Mouse (Mus musculus) cerebellum, adult 8-10 months (tissue): Measurements from ENCODE around the gene Plekhd1.

ENCODE experiments used
- DNase-seq: peaks from one replicate; pipeline ENCODE4 v3.0.0; 2022

The Plekhd1 gene

GRCm38 (mm10) chr12:80701332-80701731 is 8.9 kb downstream of the Plekhd1 start:
- no peak for DNase-seq

GRCm38 (mm10) chr12:80706208-80706914 is 14.0 kb downstream of the Plekhd1 start:
- DNase-seq: no peak

DNA sequence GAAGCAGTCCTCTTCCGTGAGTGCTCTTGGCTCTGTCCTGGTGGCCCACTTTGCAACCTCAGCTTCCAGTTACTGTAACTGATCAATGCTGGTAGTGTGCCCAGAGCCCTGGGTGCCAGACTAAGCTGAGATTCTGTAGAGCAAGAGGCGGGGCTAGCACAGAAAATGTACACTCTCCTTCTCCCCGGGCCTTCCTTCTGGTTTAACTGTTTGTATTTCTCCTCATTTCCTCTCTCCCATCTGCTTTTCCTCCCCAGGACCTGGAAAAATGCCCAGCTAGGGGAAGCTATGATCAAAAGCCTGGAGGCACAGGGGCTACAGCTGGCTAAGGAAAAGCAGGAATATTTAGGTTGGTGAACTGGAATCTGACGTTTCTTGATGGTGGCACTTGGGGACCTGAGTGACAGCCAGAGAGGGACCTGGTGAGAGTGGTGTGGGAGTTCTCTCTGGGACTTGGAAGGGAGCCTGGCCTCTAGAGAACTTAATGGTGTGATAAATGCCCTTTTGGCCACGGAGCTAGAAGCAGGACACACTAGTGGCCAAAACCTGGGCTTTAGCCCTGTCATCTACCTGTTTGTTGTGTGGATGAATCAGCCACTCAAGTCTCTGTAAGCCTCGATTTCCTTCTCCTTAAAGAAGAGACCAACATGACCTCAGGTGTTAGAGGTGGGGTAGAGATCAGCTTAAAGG is 14.7 kb downstream of the Plekhd1 start:
- DNase-seq: peak; percentile 37

DNA sequence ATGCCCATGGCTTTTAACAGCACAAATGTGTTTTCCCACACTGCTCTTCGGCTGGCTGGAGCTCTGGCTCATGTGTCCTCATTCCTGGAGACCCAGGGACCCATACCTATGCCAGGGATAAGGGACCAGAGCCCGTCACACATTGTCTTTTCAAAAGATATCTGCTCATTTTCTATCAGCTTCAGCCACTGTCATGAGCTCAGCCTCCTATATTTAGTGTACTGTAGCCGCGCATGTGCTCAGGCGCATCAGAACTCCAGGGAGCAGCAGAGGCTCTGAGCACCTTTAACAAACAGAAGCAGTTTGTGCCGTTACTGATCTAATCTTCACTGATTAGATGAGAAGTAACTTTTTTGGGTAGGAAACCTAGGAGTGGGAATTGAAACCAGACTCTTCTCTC is 23.5 kb downstream of the Plekhd1 start:
- DNase-seq: no peak

GRCm38 (mm10) chr12:80719141-80719540 is 26.8 kb downstream of the Plekhd1 start:
- no peak for DNase-seq

DNA sequence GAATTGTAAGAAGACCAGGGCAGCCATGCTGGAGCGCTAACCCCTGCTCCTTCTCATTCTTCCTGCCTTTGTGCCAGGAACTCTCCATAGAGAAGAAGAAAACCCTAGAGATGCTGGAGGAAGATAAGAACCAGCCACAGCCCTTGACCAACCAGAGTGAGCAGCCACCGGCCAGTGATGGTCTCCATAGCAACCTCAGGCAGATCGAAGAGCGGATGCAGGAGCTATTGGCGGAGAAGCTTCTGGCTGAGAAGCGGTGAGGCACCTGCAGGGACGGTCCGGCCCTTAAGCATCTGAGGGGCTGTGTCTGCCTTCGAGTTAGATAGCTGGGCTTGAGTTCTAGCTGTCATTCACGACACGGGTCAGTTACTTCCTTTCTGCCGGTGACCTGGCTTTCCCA is 28.1 kb downstream of the Plekhd1 start:
- no peak for DNase-seq

DNA sequence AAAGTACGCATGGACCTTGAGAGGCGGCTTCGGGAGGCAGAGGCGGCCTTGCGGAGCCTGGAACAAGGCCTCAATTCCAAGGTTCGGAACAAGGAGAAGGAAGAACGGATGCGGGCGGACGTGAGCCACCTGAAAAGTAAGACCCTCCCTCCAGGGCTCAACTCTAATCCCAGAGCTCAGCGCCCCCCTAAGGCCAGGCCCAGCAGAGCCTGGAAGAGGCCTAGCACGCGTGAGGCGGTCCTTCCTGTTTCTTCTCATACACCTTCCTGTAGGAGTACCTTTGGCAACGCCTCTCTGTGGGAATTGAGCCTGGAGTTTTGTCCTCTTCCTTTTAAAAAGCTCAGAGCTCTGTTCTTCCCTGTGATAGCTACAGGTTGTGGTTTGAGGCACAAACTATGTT is 29.1 kb downstream of the Plekhd1 start:
- DNase-seq: no peak

DNA sequence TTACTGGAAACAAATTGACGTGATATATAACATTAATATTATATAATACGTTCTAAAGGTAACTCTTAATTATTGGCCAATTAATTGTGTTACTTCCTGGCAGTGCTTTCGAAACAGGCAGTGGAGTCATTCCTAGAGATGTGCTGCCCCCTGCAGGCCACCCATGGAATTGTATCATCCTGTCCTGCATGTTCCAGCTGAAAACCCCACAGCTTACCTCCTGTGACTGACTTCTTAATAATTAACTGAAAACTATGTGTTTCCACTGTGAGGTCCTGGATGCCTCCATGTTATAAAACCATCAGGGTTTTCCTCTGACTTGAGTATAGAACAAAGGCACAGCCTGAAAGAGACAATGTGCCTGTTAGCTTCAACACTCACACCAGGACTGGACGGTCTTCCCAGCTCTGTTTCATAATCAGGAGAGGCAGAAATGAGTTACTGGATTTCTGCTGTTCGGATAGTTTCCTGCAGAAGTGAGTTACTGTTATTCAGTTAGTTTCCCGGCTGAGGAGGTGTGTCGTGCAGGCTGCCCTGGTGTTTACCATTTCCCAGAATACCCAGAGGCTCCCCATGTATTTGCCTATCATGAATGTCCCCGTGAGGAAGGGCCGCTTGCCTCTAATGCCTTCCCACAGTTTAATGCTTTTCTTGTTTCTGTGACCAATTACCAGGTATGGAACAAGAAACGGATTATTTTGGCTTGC is 32.6 kb downstream of the Plekhd1 start:
- peak; percentile 82 for DNase-seq

GRCm38 (mm10) chr12:80728207-80728606 is 35.8 kb downstream of the Plekhd1 start:
- no peak for DNase-seq

DNA sequence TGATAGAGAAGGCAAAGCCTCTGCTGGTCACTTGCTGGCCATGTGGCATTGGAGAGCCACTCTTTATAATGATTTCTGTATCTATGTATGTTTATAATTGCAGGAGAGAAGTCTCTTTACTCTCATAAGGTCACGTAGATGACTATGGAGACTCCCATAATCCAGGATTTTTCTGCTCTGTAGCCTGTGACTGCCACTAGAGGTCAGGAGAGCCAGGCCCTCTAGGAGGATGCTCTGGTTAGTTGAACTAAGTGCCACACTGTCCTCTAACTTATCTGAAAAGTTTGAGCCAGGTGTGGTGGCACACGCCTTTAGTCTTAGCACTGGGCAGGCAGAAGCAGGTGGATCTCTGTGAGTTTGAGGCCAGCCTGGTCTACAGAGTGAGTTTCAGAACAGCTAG is 36.4 kb downstream of the Plekhd1 start:
- DNase-seq: no peak

DNA sequence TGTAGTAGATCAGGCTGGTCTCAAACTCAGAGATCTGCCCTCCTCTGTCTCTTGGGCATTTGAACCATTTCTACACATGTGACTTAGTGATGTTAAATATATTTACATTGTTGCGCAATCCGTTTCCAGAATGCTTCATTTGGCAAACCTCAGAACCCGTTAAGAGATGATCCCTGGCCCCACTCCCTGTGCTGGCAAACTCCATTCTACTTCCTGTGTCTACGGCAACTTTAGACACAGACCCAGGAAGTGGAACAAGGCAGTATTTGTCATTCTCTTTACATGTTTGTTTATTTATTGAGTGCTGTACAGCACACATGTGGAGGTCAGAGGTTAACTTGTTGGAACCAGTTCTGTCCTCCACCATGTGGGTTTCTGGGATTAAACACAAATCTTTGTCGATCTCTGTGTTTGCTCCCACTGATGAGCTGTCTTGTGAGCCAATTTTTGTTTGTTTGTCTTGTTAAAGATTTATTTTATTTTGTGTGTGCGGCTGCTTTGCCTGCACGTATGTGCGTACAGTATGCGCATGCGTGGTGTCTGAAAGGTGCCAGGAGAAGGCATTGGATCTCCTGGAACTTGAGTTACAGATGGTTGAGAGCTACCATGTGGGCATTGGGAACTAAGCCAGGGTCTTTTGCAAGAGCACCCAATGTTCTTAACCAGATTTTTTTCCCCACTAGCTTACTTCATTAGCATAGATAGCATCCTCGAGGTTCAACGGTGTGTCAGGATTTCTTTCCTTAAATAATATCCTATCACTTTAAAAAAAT is 37.6 kb downstream of the Plekhd1 start:
- no peak for DNase-seq

- DNase-seq: peak; percentile 50
Measured at GRCm38 (mm10) chr12:80730567-80730966, 38.2 kb downstream of the Plekhd1 start.

GRCm38 (mm10) chr12:80734526-80735470 is 42.4 kb downstream of the Plekhd1 start:
- DNase-seq: no peak

GRCm38 (mm10) chr12:80736464-80737282 is 44.3 kb downstream of the Plekhd1 start:
- DNase-seq: no peak

GRCm38 (mm10) chr12:80737283-80737600 is 44.9 kb downstream of the Plekhd1 start:
- DNase-seq: no peak

GRCm38 (mm10) chr12:80739482-80739881 is 47.1 kb downstream of the Plekhd1 start:
- DNase-seq: peak; percentile 48

DNA sequence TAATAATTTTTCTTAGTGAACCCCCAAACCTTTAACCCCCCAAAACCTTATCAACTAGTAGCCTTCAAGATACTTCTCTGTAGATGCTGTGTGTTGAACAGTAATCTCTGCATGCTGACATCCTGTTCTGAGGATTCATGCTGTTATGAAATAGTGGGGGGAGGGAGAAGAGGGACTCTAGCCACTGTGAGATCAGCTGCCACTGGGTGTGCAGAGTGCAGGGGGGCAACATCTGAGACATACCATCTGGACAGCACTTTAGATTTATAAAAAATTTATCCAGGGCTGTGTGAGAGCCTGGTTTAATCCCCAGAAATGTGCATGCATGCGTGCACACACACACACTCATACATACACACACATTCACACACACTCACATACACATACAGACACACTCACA is 52.2 kb downstream of the Plekhd1 start:
- no peak for DNase-seq

DNA sequence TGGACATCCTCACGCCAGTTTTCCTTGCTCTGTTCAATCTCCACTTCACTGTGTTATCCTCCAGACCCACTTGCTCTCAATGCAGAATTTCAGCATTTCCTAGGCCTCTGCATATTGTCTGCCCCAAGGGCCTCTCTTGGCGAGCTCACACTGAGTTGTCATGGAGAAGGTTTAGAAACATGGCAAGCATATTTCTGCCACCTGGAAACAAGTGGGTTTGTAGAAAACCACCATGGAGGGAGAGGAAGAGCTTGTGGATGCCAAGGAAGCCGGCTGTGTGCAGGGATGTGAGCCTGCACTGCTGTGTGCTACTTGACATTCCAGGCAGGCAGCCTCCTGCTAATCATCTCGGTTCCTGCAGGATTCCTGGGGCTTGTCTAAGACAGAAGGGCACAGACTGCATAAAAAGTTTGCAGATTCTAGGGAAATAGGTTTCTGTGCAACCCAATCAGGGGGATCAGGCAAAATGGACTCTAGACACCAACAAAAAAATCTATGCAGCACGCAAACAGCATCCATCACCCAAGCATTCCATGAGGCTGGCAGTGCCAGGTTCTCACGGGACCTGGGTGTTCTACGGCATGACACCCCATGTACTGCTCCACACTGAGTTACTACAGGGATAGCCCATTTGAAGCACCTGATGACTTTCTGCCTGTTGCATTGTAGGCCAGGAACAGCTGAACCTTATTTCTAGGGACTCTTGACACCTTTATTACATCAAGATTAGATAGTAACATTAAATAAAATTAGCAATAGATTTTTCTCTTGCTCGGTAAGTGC is 53.8 kb downstream of the Plekhd1 start:
- DNase-seq: no peak

GRCm38 (mm10) chr12:80751556-80751955 is 59.2 kb downstream of the Plekhd1 start:
- DNase-seq: no peak
